Mouse (Mus musculus) liver, embryonic 11.5 days (tissue): ENCODE measurements around the gene Vmn2r77. TPM values are rescaled to one million over a fixed set of nuclear protein-coding genes. Genes with fewer than 3 reads are reported as not detected.

Experiments used
- polyA plus RNA-seq: library from polyadenylated mRNA; unstranded; fragments of >200 nt; fragmentation: Nextera tagmentation; extraction: Ambion mirVana; gene quantifications from 2 replicates; pipeline ENCODE4 v1.2.1, GENCODE M21; 2014

Vmn2r77 gene
- polyA plus RNA-seq, 1 experiment from 2014 or later = not detected

Other genes starting within 250 kb of the Vmn2r77 start
- gene Olfr295, start 211.2 kb upstream of the Vmn2r77 start, polyA plus RNA-seq = not detected in 2 replicates
- gene Olfr294, start 178.4 kb upstream of the Vmn2r77 start, polyA plus RNA-seq = not detected in 2 replicates
- gene Olfr293, start 146.0 kb upstream of the Vmn2r77 start, polyA plus RNA-seq = not detected in 2 replicates
- gene Olfr292, start 106.7 kb upstream of the Vmn2r77 start, polyA plus RNA-seq = not detected in 2 replicates
- not detected in 2 replicates for gene Folh1, start 19.1 kb upstream of the Vmn2r77 start, polyA plus RNA-seq
- not detected in 2 replicates for gene Vmn2r78, start 120.1 kb downstream of the Vmn2r77 start, polyA plus RNA-seq
- not detected in 2 replicates for gene Vmn2r79, start 201.1 kb downstream of the Vmn2r77 start, polyA plus RNA-seq